Comparison of ENCODE assay signal across 8 mouse cellular contexts in the genomic region with DNA sequence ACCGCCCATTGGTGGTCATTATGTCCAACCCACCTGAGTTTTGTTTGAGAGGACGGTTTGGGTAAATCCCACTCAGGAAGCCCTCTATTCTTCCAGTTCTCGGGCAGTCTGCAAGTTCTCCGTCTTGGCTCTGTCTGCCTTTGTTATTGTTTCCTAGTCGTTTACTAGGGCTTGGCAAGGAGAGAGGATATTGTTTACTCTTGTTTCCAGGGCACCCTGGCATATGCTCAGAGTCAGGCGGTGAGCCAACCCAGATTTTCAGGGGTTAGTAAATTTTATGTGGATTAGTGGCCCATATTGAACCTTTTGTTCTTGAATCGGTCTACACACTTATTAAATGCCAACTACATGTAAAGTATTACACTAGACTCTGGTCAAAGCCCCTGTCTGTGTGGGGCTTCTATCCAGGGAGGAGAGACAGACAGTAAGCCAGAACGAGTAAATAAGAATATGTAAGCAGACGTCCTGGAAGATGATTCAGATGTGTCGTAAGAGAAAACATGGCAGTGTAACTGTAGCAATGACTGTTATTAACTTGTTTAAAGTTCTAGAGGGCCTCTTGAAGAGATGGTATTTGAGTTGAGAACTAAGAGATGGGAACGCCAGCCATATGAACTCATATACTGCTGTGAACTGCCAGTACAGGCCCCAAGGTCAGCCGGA. TPM values are rescaled to one million over a fixed set of nuclear protein-coding genes. Genes with fewer than 3 reads are reported as not detected.
DNase-seq lines count a peak whose midpoint lies in the region; ATAC-seq and TF ChIP-seq lines count a peak whose summit lies in the region.

No protein-coding gene starts in this region.

- H3K27ac ChIP-seq in liver, adult 2 months (replicated peaks; ENCODE audit: insufficient read depth, low read depth, low read length), result no peak overlapping the region
- no peak overlapping the region for H3K27ac ChIP-seq in liver, postnatal 0 days (ENCODE audit: low read depth)
- H3K27ac ChIP-seq in hindbrain, embryonic 16.5 days (ENCODE audit: low read depth, low read length), result peak overlapping the region; percentile 79
- H3K27ac ChIP-seq in neural tube, embryonic 15.5 days (replicated peaks), result peak overlapping the region; percentile 83

- TF ChIP-seq EP300 in liver, postnatal 0 days (IDR thresholded peaks at IDR 0.05; ENCODE audit: low read depth), result no peak

- peaks cover 10% of the 10 kb centered on the region; the same call in 1 of the 2 replicates for H3K4me1 ChIP-seq in liver, adult 2 months (ENCODE audit: control insufficient read depth, insufficient read depth, low read length)
- peaks cover 10% of the 10 kb centered on the region for H3K4me1 ChIP-seq in liver, postnatal 0 days (ENCODE audit: insufficient read depth)
- H3K4me1 ChIP-seq in hindbrain, embryonic 16.5 days (ENCODE audit: control insufficient read depth, insufficient read depth, low read depth, low read length), result peaks cover 32% of the 10 kb centered on the region
- peaks cover 62% of the 10 kb centered on the region for H3K4me1 ChIP-seq in neural tube, embryonic 15.5 days

- DNase-seq in adrenal gland, postnatal 10 days, result peak; percentile 40
- DNase-seq in adrenal gland, adult 2 months, result no peak
- DNase-seq in liver, adult 2 months (ENCODE audit: extremely low read depth, low read depth, low spot score), result peak; percentile 68
- DNase-seq in liver, postnatal 0 days, result no peak
- DNase-seq in spleen, adult 12 weeks (ENCODE audit: low spot score), result no peak
- DNase-seq in left cerebral cortex, postnatal 36 days (ENCODE audit: low spot score in 2 of 2), result no peak

- ATAC-seq in liver, postnatal 0 days, result no peak
- ATAC-seq in hindbrain, embryonic 16.5 days, result no peak
- ATAC-seq in neural tube, embryonic 15.5 days (ENCODE audit: low FRiP score), result no peak

- H3K36me3 ChIP-seq in liver, adult 2 months (ENCODE audit: control insufficient read depth, insufficient read depth, low read length), result no peaks in the 10 kb centered on the region
- 0 out of 2 replicates have a peak, but pooled peaks cover 2% of the 10 kb centered on the region for H3K36me3 ChIP-seq in liver, postnatal 0 days (replicated peaks; ENCODE audit: insufficient read depth, low read length)
- H3K36me3 ChIP-seq in hindbrain, embryonic 16.5 days (ENCODE audit: control insufficient read depth, insufficient read depth, low read length), result no peaks in the 10 kb centered on the region
- no peaks in the 10 kb centered on the region for H3K36me3 ChIP-seq in neural tube, embryonic 15.5 days

- H3K79me2 ChIP-seq in liver, adult 2 months (ENCODE audit: control insufficient read depth, insufficient read depth, low read length), result peaks cover 23% of the 10 kb centered on the region; the same call in 1 of the 2 replicates

- H3K4me3 ChIP-seq in liver, adult 2 months (ENCODE audit: insufficient read depth, low read depth, low read length), result no peak overlapping the region
- no peak overlapping the region for H3K4me3 ChIP-seq in liver, postnatal 0 days (ENCODE audit: low read depth, low read length)
- no peak overlapping the region for H3K4me3 ChIP-seq in hindbrain, embryonic 16.5 days (ENCODE audit: low read length)
- no peak overlapping the region for H3K4me3 ChIP-seq in neural tube, embryonic 15.5 days (replicated peaks)

- H3K9ac ChIP-seq in liver, adult 2 months (ENCODE audit: low read depth, low read length), result no peak overlapping the region
- H3K9ac ChIP-seq in liver, postnatal 0 days (replicated peaks), result no peak overlapping the region
- H3K9ac ChIP-seq in hindbrain, embryonic 16.5 days (ENCODE audit: low read depth, low read length), result peak overlapping the region; percentile 43; the same call in 1 of the 2 replicates
- H3K9ac ChIP-seq in neural tube, embryonic 15.5 days (replicated peaks), result peak overlapping the region; percentile 31; the same call in 1 of the 2 replicates

- H3K9me3 ChIP-seq in liver, postnatal 0 days (ENCODE audit: low read length), result no peaks in the 10 kb centered on the region
- no peaks in the 10 kb centered on the region for H3K9me3 ChIP-seq in hindbrain, embryonic 16.5 days (ENCODE audit: control insufficient read depth, low read length)
- no peaks in the 10 kb centered on the region for H3K9me3 ChIP-seq in neural tube, embryonic 15.5 days (replicated peaks)

- TF ChIP-seq CTCF in liver, adult 2 months (IDR thresholded peaks at IDR 0.05; ENCODE audit: low read depth, low read length), result no peak
- no peak for TF ChIP-seq CTCF in liver, postnatal 0 days (IDR thresholded peaks at IDR 0.05; ENCODE audit: low read depth)

- TF ChIP-seq POLR2A in liver, adult 2 months (IDR thresholded peaks at IDR 0.05; ENCODE audit: extremely low read depth, insufficient read depth, low read length), result no peak

- no peaks in the 10 kb centered on the region for H3K27me3 ChIP-seq in liver, adult 2 months (ENCODE audit: control insufficient read depth, insufficient read depth, low read length)
- no peaks in the 10 kb centered on the region for H3K27me3 ChIP-seq in liver, postnatal 0 days (ENCODE audit: insufficient read depth, low read length)
- no peaks in the 10 kb centered on the region for H3K27me3 ChIP-seq in hindbrain, embryonic 16.5 days (replicated peaks; ENCODE audit: control insufficient read depth, insufficient read depth, low read length)
- no peaks in the 10 kb centered on the region for H3K27me3 ChIP-seq in neural tube, embryonic 15.5 days (replicated peaks)

- no peak overlapping the region for H3K4me2 ChIP-seq in liver, postnatal 0 days (ENCODE audit: low read depth, low read length)
- no peak overlapping the region for H3K4me2 ChIP-seq in hindbrain, embryonic 16.5 days (ENCODE audit: low read length)
- 0 out of 2 replicates have a peak overlapping the region, but pooled peaks have one; percentile 45 for H3K4me2 ChIP-seq in neural tube, embryonic 15.5 days

- intact Hi-C loops in left cerebral cortex, postnatal 36 days (cut with DNase I), result no loop called here

- 33% methylated on average over 12 of the region's 12 CpGs for WGBS in liver, adult 2 months
- 69% methylated on average over 12 of the region's 12 CpGs for WGBS in liver, postnatal 0 days (ENCODE audit: insufficient replicate concordance)
- 54% methylated on average over 12 of the region's 12 CpGs for WGBS in hindbrain, embryonic 16.5 days
- 65% methylated on average over 12 of the region's 12 CpGs for WGBS in neural tube, embryonic 15.5 days

RNA-seq across cellular contexts. Expression of gene Ctnnbl1, which starts 13.9 kb away (rescaled TPM):
- total RNA-seq in adrenal gland, postnatal 10 days (2021), result 10 to 100 TPM; 20.6 to 22.6 TPM
- total RNA-seq in adrenal gland, adult 2 months (2021), result 10 to 100 TPM; 15.6 to 20.4 TPM
- 12.4 and 13.4 TPM in 2 replicates for polyA plus RNA-seq in adrenal gland, adult 2 months (2012; rRNA removed)
- total RNA-seq in liver, adult 2 months (2014; rRNA removed), result 14.4 and 15.2 TPM in 2 replicates
- 9.9 and 10.1 TPM in 2 replicates for polyA plus RNA-seq in liver, adult 2 months (2012; rRNA removed)
- 17.4 and 19.9 TPM in 2 replicates for polyA plus RNA-seq in liver, postnatal 0 days (2015; fragmentation: Nextera tagmentation; extraction: Ambion mirVana)
- 53.0 and 58.8 TPM in 2 replicates for polyA plus RNA-seq in hindbrain, embryonic 16.5 days (2015; fragmentation: Nextera tagmentation; extraction: Ambion mirVana)
- polyA plus RNA-seq in neural tube, embryonic 15.5 days (2015; fragmentation: Nextera tagmentation; extraction: Ambion mirVana), result 51.3 and 52.6 TPM in 2 replicates
- total RNA-seq in left cerebral cortex, postnatal 36 days (2021), result 10 to 100 TPM; 27.1 to 29.6 TPM

Comparison
In these comparisons a context has a peak if more than half of its experiments do, and no peak if none do; other contexts are left out.
1. DNase-seq: peak in adrenal gland, postnatal 10 days (single experiment) and liver, adult 2 months (single experiment); none in adrenal gland, adult 2 months (single experiment), liver, postnatal 0 days (single experiment), spleen, adult 12 weeks (single experiment) and left cerebral cortex, postnatal 36 days (0 of 2).
2. H3K27ac ChIP-seq: peak in hindbrain, embryonic 16.5 days (single experiment) and neural tube, embryonic 15.5 days (single experiment); none in liver, adult 2 months (single experiment) and liver, postnatal 0 days (single experiment).
3. H3K9ac ChIP-seq: peak in hindbrain, embryonic 16.5 days (single experiment) and neural tube, embryonic 15.5 days (single experiment); none in liver, adult 2 months (single experiment) and liver, postnatal 0 days (single experiment).